Mouse (Mus musculus) lung, adult 18-20 months (tissue): ENCODE measurements around the gene Akap17b.
"Not testable (repeated sequence)": the region's sequence is repeated elsewhere in the genome, so short reads cannot be mapped to it uniquely, and the experiment has no call there.

Experiments used
- DNase-seq, 2 experiments: peaks; one replicate each; pipeline ENCODE4 v3.0.0; 2022; ENCODE audit warnings: mixed read lengths in 2 of 2

The Akap17b gene

DNA sequence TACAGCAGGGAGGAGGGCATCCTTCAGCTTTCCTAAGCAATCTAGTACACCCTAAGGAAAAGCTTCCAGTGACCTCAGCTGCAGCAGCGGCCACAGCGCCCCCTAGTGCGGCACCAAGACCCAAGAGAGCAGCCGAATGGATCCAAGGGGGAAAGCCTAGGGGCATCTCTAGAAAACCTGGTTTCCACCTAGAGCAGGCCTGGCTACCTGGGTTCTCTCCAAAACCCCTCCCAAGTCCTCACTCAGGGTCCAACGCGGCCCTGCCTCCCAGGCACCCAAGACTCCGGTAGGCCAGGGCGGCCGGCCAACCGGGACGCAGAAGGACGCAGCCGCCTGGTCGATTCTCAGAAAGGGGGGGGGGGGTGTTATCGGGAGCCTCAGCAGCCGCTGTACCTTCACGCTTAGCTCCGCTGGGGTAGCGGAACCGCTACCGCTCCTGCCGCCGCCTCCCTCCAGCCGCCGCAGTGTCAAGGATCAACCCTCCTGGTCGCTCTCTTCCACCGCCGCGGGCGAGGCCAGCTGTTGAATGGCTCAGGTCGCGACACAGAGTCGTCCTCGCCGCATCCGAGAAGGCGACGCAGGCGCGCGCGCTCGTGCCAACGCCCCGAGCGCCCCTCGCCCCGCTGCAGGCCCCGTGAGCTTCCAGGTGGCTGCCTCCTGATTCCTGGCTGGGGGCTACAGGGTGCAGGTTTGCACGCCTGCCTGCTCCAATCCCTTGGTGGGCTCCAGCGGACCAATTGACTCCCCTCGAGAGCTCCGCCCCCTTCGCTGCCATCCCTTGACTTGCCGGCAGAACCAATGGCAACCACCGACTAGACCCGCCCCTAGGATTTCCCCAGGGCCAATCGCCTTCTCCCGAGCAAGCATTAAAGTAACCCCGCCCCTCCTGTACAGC, at the start of gene Akap17b:
Gene Akap17b (minus strand): TSS at position 739 of the 895 bp plus-strand sequence.
- DNase-seq = peak; percentile 86 to 90

DNA sequence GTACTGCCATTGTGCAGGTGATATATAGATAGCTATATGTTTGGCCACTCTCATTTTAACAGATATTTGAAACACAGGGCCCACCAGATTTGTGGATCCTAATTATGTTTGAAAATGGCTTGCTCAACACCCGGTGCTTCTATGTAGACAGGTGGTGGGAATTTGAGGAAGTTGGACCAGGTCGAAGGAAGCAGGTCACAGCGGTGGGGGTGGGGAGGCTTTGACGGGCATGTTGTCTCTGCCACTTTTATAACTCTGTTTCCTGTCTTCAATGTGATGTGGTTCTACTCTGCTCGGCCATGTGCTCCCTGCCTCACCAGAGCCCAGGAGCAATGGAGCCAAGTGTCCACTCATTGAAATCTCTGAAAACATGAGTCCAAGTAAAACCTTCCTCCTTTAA, 46.2 kb upstream of the Akap17b start:
- no peak for DNase-seq

DNA sequence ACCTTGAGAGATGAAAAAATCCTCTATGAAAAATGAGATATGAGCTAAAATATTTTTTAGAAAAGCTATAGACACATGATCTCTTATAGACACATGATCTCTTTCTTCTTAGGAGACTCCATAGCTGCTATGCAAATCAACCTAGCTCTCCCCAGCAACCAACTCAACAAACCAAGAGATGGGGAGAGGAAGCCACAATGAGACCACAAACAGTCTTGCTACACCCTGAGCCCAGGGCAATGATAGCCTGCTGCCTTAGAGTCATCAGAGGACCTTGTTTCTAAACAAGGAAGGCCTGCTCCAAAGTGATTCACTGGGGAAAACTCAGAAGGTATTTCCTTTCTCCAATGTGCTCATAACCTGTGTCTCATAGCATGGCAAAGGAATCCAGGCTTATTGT, 44.5 kb upstream of the Akap17b start:
- no peak for DNase-seq

DNA sequence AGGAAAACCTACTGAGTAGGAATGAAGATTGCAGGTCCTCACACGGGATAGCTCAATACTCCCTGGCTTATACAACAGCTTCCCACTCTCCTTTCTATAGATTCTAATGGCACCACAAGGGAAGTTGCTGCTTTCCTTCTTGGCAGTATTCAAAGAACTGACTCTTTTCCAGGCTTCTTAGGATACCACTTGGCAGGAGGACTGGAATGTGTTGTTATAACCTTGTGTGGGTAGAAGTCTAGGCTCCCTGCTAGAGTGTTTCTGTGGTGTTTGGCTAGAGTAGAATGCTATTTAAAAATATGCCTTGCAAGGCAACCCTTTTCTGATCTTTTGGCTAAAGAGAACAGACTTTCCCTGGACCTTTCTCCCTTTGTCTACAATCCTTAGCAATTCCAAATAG, 31.6 kb upstream of the Akap17b start:
- DNase-seq = no peak

DNA sequence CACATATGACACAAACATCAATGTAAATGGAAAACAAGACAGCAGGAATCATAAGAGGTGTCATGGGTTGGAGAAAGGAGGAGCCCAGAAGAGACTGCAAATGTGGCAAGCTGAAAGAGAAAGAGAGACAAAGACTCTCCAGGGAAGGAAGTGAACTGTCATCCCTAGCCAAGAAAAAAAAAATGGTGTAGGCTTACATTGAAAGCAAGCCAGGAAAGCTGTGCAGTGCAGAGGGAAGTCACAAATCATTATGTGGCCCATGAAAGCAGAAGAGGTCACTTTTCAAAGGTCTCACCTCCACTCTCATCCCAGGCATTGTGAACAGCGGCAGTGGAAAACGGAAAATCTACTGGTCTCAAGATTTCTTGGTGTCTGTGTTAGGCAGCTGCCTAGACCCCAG, 27.5 kb upstream of the Akap17b start:
- no peak for DNase-seq

DNA sequence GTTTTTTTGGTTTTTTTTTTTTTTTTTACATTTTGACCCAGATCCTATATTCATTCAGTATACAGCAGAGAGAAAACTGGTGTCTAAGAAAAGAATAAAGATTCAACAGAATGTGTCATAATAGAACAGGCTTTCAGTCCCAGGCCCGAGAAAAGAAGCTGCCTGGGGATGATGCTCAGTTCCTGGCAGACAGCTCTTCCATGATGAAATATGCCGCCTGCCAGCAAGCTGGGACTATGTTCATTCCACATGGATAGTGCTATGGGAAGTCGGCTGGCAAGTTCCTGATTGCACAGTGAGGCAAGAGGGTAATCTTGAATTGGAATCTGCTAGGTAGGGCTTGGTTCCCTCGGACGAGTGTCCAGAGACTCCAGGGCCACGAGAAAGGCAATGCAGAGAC, 5.1 kb downstream of the Akap17b start:
- no peak for DNase-seq

DNA sequence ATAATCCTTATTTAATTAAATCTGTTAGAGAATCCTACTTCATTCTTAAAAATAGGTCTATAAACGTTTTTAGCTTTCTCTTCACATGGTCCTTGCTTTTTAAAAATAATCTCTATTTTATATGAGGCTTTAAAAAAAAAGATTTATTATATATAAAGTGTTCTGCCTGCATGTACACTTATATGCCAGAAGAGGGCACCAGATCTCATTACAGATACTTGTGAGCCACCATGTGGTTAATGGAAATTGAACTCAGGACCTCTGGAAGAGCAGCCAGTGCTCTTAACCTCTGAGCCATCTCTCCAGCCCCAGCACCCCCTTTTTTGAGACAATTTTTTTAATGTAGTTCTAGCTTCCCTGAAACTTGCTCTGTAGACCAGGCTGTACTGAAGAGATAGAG, 14.4 kb downstream of the Akap17b start:
- no peak for DNase-seq

DNA sequence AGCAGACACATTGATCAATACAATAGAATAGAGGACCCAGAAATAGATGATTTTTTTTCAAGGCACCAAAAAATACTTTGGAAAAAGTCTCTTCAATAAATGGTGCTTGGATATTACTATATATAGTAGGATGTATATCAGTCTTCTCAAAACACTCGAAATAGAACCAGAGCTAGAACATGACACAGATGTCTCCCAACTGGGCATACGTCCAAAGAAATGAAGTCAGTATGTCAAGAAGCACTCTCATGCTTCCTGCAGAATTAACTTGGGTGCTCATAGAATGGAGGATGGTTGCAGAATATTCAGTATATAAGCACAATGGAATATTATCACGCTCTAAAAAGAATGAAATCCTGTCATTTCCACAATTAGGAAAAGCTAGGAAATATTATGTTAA, 17.1 kb downstream of the Akap17b start:
- no peak for DNase-seq

DNA sequence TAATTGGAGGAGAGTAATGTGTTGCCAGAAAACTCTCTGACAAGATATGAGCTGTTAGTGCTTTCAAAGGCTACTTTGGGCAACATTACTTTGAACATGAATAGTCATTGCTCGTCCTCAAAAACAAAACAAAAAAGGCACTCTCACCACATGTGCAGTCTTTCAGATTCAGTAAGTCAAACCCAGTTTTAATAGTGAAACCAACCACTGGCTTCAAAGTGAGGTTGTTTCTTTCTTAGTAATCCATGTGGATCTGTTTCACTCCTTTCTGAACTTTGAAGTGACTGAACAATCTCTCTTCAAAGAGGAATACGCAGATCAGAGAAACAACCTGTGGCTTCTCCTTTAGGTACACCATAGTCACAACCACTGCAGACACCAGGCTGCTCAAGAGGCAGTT, 36.1 kb downstream of the Akap17b start:
- DNase-seq = no peak

DNA sequence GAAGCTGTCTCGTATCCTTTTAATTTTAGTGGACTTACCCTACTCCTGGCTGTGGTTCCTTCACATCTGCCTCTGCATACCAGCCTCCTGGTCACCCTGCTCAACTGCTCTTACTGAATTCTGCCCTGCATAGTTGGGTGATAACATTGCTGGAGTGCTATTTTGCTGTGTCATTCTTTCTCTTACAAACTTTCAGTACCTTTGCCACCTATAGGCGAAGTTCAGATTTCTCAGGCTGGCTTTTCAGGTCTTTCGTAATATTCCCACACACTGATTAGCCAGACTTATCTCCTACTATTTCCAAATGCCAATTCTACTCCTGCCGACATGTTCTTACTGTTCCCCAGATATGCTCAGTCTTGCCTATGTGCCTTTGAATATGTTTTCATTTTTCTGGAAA, 41.2 kb downstream of the Akap17b start:
- DNase-seq = peak in 1 of 2 experiments; percentile 8

DNA sequence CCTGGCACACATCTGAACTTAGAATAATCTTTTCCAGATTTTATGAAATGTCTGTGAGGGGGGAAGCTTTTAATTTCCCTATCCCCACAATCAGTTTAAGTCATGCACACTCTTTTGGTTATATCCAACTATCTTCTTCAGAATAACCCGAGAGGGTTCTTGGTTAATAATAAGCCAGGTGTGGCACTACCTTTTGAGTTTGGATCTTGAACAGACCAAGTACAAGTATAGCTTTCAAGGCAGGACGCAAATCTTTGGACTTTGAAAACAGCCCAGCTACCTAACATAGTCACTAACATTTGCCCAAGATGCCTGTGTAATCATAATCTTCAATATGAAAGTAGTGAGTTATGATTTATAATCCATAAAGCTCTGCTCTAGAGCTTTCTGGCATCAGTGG, 42.3 kb downstream of the Akap17b start:
- no peak for DNase-seq

DNA sequence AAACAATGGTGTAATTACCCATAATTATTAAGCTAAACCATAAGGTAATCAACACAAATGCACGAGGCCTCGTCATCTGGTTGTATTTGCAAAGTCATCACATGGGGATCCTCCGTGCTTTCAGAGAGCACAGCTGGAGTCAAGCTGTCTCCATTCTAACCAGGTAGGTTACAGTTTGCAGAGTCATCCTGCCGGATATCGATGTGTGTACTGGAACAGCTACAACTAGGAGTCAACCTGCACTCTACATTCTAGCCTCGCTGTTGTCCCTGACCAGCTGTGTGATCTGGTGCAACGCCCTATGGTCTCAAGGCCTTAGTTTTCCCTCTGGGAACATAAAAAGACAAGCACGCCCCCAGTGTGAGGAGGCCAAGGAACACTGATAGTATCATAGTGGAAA, 45.1 kb downstream of the Akap17b start:
- no peak for DNase-seq

DNA sequence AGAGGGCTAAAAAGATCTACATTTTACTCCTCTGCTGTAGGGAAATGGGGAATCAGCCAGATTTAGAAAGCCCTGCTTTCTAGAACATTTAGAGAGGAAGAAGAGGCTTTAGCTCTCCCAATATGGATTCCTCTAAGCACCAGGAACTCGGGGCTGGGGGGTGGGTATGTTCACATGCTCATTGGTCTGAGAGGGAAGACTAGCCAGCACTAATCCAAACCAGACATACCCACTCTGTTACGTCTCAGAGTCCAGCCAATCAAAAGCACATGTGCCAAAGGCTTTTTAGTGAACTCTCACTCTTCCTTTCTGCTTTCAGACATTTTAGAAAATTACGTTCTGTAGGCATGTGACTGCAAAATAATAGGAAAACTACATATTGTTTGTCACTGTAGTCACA, 45.5 kb downstream of the Akap17b start:
- DNase-seq = no peak

DNA sequence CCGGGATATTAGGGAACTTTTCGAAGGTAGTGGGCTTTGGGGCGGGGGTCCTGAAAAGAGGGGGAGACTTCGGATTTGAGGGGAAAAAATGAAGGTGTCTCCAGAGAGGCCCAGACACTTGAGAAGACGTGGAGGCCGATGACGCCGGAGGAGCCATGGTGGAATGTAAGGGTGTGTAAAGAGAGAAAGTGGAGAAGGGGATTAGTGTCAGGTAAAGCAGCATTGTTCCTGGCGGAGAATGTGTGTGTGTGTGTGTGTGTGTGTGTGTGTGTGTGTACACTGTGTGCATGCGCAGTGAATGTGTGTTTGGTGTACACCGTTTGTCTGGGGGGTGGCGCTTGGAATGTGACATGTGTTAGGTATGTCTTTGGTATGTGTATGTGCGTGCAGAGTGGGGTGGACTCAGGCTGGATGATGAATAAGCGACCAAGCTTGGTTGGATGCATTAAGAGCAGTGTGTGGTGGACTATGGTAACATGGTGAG, 46.3 kb downstream of the Akap17b start:
- DNase-seq = peak; percentile 28 to 29

DNA sequence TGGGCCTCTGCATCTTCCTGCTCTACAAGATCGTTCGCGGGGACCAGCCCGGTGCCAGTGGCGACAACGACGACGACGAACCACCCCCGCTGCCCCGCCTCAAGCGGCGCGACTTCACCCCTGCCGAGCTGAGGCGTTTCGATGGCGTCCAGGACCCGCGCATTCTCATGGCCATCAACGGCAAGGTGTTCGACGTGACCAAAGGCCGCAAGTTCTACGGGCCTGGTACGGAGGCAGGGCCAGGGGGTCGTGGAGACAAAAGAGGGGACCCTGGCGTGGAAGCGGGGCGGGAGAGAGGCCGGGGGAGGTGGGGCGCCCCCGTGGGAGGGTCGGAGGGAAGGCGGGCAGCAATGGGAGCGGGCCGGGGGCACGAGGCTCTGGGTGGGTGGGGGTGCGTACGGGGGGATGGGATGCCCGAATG, 46.8 kb downstream of the Akap17b start:
- DNase-seq = no peak

DNA sequence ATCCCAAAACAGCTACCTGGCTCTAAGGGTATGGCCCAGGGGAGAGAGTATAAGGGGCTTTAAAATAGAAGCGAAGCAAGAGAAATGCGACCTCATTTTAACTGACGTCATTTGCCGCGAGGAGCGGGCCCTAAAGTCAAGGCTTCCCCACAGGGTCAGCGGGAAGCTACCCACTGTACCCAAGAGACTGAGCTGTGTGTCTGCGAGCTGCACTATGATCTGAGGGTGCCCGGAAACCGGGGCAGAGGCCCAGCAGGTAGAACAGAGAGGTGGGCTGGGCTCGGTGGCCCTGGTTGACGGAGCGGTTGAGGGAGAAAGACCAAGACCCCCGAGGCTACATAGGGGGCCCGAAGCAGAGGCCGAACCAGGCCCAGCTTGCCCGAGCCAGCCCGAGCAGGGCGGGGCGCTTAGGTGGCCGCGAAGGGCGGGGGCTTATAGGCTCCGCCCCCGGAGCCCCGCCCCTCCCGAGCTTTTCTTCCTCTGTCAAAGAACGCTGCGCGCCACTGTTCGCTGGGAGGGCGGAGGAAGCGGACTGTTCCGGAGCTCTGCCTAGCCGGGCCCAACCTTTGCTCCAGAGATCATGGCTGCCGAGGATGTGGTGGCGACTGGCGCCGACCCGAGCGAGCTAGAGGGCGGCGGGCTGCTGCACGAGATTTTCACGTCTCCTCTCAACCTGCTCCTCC, 47.3 kb downstream of the Akap17b start, which contains the start of gene Pgrmc1:
Gene Pgrmc1 (plus strand): TSS at position 500 of the 683 bp plus-strand sequence.
- DNase-seq = peak; percentile 81 to 84

DNA sequence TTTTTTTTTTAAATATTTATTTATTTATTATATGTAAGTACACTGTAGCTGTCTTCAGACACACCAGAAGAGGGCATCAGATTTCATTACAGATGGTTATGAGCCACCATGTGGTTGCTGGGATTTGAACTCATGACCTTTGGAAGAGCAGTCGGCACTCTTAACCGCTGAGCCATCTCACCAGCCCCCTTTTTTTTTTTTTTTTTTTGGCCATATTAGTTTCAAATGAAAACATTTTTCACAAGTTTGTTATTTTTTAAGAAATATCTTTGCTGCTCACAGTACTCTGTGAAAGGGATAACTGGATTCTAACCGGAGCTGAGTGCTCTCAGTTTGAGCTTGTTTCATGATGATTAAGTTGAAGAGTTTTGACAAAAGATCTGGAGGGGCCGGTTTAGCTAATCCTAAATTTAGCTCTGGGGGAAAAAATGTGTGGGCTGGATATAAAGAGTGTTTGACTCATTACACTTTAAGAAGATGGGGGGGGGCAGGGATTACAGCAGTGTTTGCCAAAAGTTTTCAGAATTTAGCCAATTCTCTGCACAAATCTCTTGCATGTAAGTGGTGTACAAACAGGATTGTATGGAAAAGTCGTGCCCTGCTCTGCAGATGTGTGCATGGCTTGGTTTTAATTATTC, 48.6 kb downstream of the Akap17b start:
- not testable (repeated sequence) for DNase-seq

DNA sequence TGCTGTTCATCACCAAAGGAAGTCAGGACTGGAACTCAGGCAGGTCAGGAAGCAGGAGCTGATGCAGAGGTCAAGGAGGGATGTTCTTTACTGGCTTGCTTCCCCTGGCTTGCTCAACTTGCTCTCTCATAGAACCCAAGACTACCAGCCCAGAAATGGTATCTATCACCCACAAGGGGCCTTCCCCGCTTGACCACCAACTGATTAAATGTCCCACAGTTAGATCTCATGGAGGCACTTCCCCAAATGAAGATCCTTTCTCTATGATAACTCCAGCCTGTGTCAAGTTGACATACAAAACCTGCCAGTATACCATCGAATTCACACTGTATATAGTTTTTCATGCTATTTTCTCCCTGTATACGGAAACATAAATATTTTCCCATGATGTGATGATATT, 49.9 kb downstream of the Akap17b start:
- DNase-seq = no peak

DNA sequence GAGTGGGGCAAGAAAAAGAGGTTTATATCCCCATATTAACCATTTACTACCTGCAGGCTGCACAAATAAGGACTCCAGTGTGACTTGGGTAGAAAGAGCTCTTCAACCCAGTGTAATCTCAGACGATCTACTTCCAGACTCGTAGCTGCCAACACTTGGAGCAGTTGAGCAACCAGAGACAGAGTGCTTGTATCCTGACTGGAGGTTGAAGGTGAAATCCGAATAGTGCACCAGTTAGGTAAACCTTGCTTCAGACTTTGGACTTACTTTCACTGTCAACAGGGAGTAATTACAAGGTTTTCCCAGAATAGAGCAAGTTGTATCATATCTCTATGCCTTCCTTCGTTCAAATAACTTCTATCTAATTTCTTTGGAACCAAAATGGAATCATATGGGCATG, 53.7 kb downstream of the Akap17b start:
- no peak for DNase-seq

DNA sequence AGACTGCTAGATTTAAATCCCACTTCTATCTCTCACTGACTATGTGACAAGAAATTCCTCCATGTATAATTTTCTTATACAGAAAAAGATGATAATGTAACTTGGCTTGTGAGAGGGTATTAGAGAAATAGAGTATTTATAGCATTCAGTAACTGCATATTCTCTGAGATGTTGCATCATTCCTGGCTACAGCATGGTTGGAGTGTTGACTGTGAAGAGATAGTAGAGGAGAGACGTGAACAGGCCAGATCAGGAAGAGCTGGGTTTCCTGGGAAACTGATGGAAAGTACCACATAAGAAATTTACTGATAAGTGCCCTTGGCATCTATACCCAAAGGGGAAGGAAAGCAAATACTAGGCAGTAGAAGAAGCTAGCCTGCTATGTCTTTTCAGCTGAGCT, 54.1 kb downstream of the Akap17b start:
- no peak for DNase-seq

DNA sequence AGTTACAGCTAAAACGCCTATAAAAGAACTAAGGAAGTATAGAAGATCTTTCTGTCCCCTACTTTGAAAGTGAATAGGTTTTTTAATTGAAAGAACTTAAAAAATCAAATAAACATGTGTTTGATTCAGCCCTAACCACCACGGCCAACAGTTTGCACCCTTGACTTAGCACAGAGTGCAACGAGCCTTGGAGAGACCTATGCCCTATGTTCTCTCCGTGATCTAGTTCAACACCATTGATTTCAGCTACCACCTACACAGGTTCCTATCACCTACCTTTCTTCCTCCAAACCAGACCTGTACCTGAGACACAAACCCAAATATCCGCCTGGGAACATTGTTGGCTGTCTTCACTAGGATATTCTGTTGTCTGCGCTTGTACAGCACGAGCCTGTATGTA, 54.9 kb downstream of the Akap17b start:
- no peak for DNase-seq

DNA sequence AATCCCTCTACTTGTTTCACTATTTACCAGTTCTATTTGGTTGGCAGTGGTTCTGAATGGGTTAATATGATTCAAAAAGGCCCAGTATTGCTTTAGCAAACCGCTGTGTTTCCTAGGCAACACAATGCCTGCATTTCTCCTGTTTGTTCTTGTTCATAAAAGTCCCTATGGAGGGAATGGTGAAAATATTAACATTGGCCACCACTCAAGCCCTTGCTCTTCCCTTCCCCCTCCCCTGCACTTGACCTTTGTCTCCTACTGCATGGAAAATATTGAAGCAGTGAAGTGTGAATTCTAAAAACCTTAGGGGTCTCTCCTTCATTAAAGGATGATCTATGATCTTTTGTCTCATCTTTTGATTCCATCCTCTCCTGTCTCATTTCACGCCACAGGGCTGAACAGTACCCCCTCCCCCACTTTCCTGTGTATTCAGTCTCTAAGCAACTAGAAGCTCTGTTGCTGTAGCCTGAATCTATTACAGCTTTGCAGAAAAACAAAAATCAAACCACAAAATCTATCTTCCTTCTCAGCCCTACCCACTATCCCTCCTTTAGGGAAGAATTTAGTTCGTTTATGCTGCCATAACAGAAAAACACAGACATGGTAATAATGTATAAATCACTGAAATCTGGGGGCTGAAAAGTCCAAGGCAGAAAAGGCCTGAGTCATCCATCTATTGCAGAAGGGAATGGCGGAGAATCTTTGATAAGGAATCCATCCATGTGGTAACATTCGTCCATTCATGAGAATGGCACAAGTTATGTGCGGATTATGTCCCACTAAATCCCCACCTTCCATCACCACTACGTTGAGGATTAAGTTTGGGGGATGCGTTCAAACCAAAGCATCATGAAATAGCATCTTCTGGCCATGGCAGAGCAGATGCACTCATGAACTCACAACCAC, 57.6 kb downstream of the Akap17b start:
- DNase-seq = peak; percentile 8 to 13
